Mouse (Mus musculus) erythroblast, embryonic 14.5 days (primary cell): Measurements from ENCODE around the gene Tlr9. TPM values are rescaled to one million over a fixed set of nuclear protein-coding genes. Genes with fewer than 3 reads are reported as not detected.

Source experiments
- H3K27me3 ChIP-seq: 2 replicates; pipeline ENCODE4 v1.6.1; 2012; ENCODE audit warnings: inconsistent platforms; ENCODE audit not compliant: control insufficient read depth
- H3K36me3 ChIP-seq: 2 replicates; pipeline ENCODE4 v1.6.1; 2012; ENCODE audit warnings: mild to moderate bottlenecking, inconsistent platforms; ENCODE audit not compliant: control insufficient read depth
- H3K4me1 ChIP-seq: 2 replicates; pipeline ENCODE4 v1.6.1; 2012; ENCODE audit warnings: inconsistent platforms; ENCODE audit not compliant: control insufficient read depth
- H3K4me3 ChIP-seq: replicated peaks from 2 replicates; pipeline ENCODE3; 2012; ENCODE audit warnings: moderate library complexity, mild to moderate bottlenecking, inconsistent platforms
- H3K9me3 ChIP-seq: 2 replicates; pipeline ENCODE4 v1.6.1; 2012; ENCODE audit warnings: low read length, inconsistent platforms, mixed read lengths; ENCODE audit not compliant: control insufficient read depth
- GATA1 ChIP-seq: IDR thresholded peaks from 2 replicates; pipeline ENCODE4 v1.6.1; 2012; ENCODE audit warnings: low read length, inconsistent platforms, mixed read lengths
- TAL1 ChIP-seq: IDR thresholded peaks from 3 replicates; pipeline ENCODE4 v1.6.1; 2012; ENCODE audit warnings: low read length, inconsistent platforms, mixed read lengths
- polyA plus RNA-seq: library from polyadenylated mRNA; stranded (reverse); fragments of >175 nt; gene quantifications from 2 replicates; pipeline ENCODE4 v1.2.3, GENCODE M21; 2012

Gene Tlr9
- polyA plus RNA-seq, 1 experiment, result 0.01 TPM

DNA sequence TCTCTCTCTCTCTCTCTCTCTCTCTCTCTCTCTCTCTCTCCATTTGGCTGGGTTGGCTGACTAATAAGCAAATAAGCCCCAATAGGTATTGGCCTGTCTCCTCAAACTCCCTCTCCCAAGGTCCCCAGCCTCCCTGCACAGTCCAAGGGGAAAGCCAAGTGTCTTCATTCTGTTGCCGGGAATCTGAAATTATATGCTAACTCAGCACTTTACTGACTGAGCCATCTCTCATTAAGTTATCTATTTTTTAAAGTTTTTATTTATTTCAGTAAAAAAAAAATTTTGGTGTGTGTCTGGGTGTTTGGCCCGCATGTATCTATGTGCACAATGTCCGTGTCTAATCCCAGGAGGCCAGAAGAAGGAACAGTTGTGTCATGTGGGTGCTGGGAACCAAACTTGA, 20.5 kb upstream of the Tlr9 start:
- TF ChIP-seq TAL1, result no peak
- TF ChIP-seq GATA1, result no peak
- Histone ChIP-seq H3K27me3 (peaks cover 9% of the 10 kb centered on the region), H3K36me3 (no peaks in the 10 kb centered on the region), H3K9me3 (no peaks in the 10 kb centered on the region), H3K4me1 (peaks cover 60% of the 10 kb centered on the region), H3K4me3 (peak overlapping the region; percentile 86)

DNA sequence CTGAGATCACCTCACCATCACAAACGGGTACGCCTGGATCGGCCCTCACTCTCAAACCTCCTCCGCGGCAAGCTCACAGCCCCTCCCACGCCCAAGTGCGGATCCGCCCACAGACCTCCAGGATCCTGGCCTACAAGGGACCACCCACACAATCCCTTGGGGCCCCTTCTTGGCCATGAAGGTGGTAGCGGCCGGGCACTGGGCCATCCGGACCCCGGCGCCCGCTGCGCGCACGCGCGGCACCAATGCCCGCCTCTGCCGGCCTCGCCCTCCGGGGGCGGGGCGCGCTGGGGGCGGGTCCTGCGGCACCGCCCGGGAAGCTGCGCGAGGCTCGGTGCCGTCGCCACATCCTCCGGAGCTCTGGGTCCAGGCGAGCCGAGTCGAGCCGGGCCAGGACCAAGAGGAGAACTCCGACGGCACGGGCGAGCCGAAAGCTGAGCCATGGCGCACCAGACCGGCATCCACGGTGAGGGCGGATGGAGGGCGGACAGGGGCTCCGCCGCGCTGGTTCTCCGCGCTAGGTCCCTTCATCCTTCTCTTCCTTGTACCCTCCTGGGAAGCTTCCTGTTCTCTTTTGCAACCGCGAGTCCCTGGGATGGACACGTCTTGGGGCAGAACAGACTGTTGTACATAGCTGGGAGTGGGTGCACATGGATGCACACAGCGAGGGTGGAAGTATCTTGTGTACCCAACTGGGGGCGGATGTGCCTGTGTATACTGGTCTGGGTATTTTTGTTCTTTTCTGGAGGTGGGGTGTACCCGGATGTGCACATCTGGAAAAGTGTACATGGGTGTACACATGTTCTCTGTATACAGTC, 19.4 kb upstream of the Tlr9 start, which contains the start of gene Twf2:
Gene Twf2 (plus strand): TSS at position 290 of the 818 bp plus-strand sequence.
- TF ChIP-seq GATA1 (no peak), TAL1 (no peak)

DNA sequence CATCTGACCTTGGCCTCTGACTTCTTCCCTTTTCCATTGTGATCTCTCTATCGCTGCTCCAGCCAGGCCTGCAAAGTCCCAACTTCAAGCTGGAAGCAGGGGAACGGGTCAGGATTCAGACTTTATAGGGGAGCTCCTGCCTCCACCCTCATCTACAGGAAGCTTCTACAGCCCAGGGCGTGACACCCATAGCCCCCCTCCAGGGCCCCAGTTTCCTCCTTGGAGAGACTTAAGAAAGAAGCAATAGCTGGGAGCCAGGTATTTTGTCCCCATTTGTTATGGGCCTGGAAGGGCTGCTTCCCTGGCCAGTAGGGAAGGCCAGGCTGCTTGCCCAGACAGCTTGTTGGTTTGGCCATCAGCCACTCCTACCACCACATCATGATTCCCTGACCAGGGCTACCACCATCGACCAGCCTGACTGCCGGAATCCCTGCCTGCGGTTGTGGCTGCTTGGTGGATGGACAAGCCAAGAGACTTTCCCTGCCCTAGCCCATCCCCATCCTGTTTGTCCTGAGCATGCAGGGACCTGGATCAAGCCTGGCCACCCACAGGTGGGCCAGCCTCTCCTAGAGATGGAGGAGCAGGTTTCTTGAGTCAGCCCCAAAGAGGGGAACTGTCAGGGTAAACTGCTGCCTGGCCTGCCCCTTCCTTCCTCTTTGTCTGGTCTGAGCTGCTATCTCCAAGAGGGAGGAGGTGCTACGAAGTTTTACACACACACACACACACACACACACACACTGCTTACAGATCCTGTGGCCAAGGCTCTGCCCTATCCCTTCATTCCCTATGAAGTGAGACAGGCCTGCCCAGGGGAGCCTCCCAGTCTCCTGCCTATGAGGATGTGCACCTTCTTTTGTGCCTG, 18.2 kb upstream of the Tlr9 start:
- Histone ChIP-seq H3K4me1 (peaks cover 50% of the 10 kb centered on the region), H3K4me3 (peak overlapping the region; percentile 86), H3K27me3 (no peaks in the 10 kb centered on the region), H3K9me3 (no peaks in the 10 kb centered on the region), H3K36me3 (no peaks in the 10 kb centered on the region; the same call in 1 of the 2 replicates)
- no peak for TF ChIP-seq GATA1
- no peak for TF ChIP-seq TAL1

More for the DNA sequence above, 19.4 kb upstream of the Tlr9 start, which contains the start of gene Twf2:
- Histone ChIP-seq H3K9me3 (no peaks in the 10 kb centered on the region), H3K36me3 (no peaks in the 10 kb centered on the region; the same call in 1 of the 2 replicates), H3K27me3 (peaks cover 4% of the 10 kb centered on the region), H3K4me1 (peaks cover 59% of the 10 kb centered on the region), H3K4me3 (peak within 1 kb of the TSS; percentile 86)

DNA sequence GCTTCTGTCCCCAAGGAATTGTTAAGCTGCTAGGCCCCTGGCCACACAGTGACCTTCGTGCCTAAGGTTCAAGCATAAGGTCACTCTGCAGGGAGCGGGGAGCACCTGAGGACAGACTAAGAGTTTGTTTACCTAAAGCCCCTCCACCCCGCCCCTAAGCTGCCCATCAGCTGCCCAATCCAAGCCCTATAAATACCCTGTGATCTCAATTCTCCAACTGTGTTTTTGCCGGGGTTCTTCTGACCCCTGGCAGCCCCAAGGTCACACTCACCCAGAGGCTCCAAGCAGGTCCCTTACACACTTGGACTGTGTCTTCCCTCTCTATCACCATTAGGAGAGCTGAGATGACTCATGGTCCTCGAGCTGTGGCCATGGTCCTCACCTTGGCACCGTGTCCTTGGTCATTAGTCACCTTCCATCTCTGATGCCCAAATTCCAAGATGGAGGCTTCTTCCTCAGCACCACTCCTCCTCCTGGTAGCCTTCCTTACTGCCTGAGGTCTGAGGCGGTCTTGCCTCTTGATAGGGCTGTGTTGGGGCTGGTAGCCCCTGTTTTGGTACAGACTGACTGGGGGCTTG, 16.6 kb upstream of the Tlr9 start:
- Histone ChIP-seq H3K27me3 (no peaks in the 10 kb centered on the region), H3K9me3 (no peaks in the 10 kb centered on the region), H3K36me3 (no peaks in the 10 kb centered on the region; the same call in 1 of the 2 replicates), H3K4me1 (peaks cover 38% of the 10 kb centered on the region), H3K4me3 (no peak overlapping the region)
- TF ChIP-seq GATA1 (no peak), TAL1 (no peak)

DNA sequence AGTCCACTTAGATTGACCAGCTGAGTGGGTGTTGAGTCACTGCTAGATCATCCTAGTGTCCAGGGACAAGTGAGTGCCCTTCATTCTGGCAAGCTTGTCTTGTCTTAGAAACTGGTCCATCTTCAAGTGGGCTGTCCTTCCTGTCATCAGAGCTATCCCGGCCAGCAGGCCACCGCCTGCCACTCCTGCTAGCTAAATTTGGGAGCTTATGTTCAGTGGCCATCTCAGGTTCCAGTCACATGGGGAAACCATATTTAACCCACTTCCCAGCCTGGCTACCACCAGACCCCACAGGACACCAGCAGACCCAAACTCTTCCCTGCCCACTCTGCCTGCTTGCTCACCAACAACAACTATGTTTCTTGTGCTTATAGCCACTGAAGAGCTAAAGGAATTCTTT, 15.9 kb upstream of the Tlr9 start:
- Histone ChIP-seq H3K4me3 (no peak overlapping the region), H3K9me3 (no peaks in the 10 kb centered on the region), H3K27me3 (no peaks in the 10 kb centered on the region), H3K36me3 (no peaks in the 10 kb centered on the region; the same call in 1 of the 2 replicates), H3K4me1 (peaks cover 41% of the 10 kb centered on the region)
- no peak for TF ChIP-seq TAL1
- TF ChIP-seq GATA1, result no peak

DNA sequence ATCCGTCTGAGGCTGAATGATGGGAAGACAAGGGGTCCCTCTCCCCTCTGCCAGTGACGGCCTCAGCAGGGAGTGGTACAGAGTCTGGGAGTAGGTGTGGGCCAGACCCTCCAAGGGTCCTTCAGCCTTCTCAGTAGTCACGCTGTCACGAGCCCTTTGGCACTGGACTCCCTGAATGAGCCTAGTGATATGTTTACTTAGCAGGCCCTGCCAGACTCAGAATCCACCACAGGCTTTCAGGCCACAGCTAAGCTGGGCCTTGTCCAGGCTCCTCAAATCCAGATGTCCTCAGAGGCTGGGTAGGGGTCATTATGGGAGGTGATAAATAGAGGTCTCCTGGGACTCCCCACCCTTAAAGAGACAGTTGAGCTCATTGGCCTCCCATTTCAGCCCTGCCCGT, 14.2 kb upstream of the Tlr9 start:
- H3K4me3 ChIP-seq, result no peak overlapping the region
- TF ChIP-seq TAL1, result no peak
- no peak for TF ChIP-seq GATA1
- no peaks in the 10 kb centered on the region for H3K9me3 ChIP-seq
- H3K27me3 ChIP-seq, result no peaks in the 10 kb centered on the region
- H3K4me1 ChIP-seq, result peaks cover 36% of the 10 kb centered on the region
- no peaks in the 10 kb centered on the region; the same call in 1 of the 2 replicates for H3K36me3 ChIP-seq

DNA sequence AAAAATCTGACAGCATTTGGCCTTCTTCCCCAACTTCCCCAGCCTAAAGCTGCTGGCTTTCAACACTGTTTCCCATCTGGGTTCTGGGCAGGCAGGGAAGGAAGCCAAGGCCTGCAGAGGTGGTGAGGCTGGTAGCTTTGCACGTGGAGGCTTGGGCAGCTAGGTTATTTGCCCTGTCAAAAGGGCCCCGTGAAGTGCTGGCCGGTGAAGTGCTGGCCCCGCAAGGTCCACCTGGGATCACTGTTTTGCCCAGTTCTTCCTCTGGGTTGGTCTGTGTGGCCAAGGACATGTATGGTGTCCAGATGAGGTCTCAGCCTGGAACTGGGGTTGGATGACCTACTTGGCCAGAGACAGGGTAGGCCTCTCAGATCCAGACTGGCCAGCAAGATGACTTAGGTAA, 12.4 kb upstream of the Tlr9 start:
- peaks cover 8% of the 10 kb centered on the region for H3K36me3 ChIP-seq
- H3K27me3 ChIP-seq, result no peaks in the 10 kb centered on the region
- no peak for TF ChIP-seq GATA1
- no peak for TF ChIP-seq TAL1
- H3K4me1 ChIP-seq, result peaks cover 19% of the 10 kb centered on the region
- H3K9me3 ChIP-seq, result no peaks in the 10 kb centered on the region
- no peak overlapping the region for H3K4me3 ChIP-seq

DNA sequence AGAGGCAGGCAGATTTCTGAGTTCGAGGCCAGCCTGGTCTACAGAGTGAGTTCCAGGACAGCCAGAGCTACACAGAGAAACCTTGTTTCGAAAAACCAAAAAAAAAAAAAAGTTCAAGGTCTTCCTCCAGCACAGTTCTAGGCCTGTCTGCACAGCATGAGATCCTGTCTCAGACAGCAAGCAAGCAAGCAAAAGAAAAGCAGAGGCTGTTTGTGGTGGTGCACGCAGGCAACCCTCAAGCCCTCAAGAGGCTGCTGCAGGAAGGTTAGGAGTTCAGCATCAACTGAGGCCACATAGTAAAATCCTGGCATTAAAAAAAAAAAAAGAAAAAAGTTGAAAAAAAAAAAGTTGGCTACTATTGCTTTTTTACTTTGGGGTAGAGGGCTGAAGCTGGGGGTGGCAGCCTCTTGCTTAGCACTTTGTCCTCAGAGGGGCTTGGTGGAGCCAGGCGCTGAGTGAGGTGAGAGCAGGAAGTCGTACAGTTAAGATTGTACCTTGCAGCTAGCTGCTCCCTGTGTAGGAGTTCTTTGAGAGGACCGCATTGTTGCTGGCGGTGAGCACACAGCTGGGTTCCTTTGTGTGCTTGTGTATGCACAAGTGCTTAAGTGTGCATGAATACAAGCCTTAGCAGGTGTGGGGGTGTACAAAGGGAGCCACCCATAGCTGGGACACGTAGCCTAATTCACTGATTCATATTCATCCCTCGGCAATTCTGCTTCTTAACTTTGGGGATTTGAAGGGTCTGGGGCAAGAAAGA, 11.4 kb upstream of the Tlr9 start:
- Histone ChIP-seq H3K4me3 (no peak overlapping the region), H3K9me3 (no peaks in the 10 kb centered on the region), H3K36me3 (peaks cover 9% of the 10 kb centered on the region), H3K4me1 (peaks cover 16% of the 10 kb centered on the region), H3K27me3 (no peaks in the 10 kb centered on the region)
- TF ChIP-seq TAL1 (no peak), GATA1 (no peak)
